25 mouse cellular contexts compared by ENCODE assay signal in genomic region chr17:26843696-26844236, GRCm38 (mm10). TPM values are rescaled to one million over a fixed set of nuclear protein-coding genes. Genes with fewer than 3 reads are reported as not detected.
DNase-seq lines count a peak whose midpoint lies in the region; ATAC-seq and TF ChIP-seq lines count a peak whose summit lies in the region.
"Had no signal": no experiment of that assay in that cellular context is flagged by ENCODE, and none has a peak within 500 bp of the region (broad histone marks: within the 10 kb centered on the region; RNA-seq: fewer than 3 reads in every experiment).

No protein-coding gene starts in this region.

- no peaks in the 10 kb centered on the region for H3K4me1 ChIP-seq in forebrain, postnatal 0 days (ENCODE audit: insufficient read depth)
- H3K4me1 ChIP-seq in forebrain, embryonic 12.5 days = peaks cover 13% of the 10 kb centered on the region
- 0 out of 2 replicates have a peak, but pooled peaks cover 3% of the 10 kb centered on the region for H3K4me1 ChIP-seq in lung, embryonic 14.5 days (ENCODE audit: insufficient read depth)
- no peaks in the 10 kb centered on the region; the same call in 1 of the 2 replicates for H3K4me1 ChIP-seq in lung, postnatal 0 days (ENCODE audit: insufficient read depth, low read depth, low read length)
- peaks cover 25% of the 10 kb centered on the region for H3K4me1 ChIP-seq in embryonic facial prominence, embryonic 10.5 days
- H3K4me1 ChIP-seq in heart, embryonic 15.5 days (replicated peaks) = peaks cover 10% of the 10 kb centered on the region
- H3K4me1 ChIP-seq: liver, embryonic 12.5 days had no signal

- no peak overlapping the region for H3K27ac ChIP-seq in forebrain, postnatal 0 days (ENCODE audit: low read depth, low read length)
- H3K27ac ChIP-seq in forebrain, embryonic 12.5 days = no peak overlapping the region
- no peak overlapping the region for H3K27ac ChIP-seq in lung, embryonic 14.5 days (ENCODE audit: low read depth)
- H3K27ac ChIP-seq in lung, postnatal 0 days (ENCODE audit: low read length) = no peak overlapping the region
- H3K27ac ChIP-seq in embryonic facial prominence, embryonic 10.5 days (replicated peaks) = no peak overlapping the region
- H3K27ac ChIP-seq in heart, embryonic 15.5 days = peak overlapping the region; percentile 86
- H3K27ac ChIP-seq: embryonic facial prominence, embryonic 15.5 days; forebrain, embryonic 15.5 days; hindbrain, embryonic 13.5 days; kidney, postnatal 0 days; layer of hippocampus, adult 2 months; liver, embryonic 12.5 days; neural tube, embryonic 13.5 days had no signal

- TF ChIP-seq CTCF in forebrain, postnatal 0 days (IDR thresholded peaks at IDR 0.05; ENCODE audit: low read depth) = no peak
- TF ChIP-seq CTCF in lung, embryonic 14.5 days (IDR thresholded peaks at IDR 0.05; ENCODE audit: low read depth) = no peak
- no peak for TF ChIP-seq CTCF in lung, postnatal 0 days (IDR thresholded peaks at IDR 0.05)

- ATAC-seq in forebrain, postnatal 0 days = no peak
- ATAC-seq in forebrain, embryonic 12.5 days (ENCODE audit: low FRiP score) = no peak
- ATAC-seq in lung, embryonic 14.5 days (ENCODE audit: insufficient read depth) = no peak
- no peak for ATAC-seq in lung, postnatal 0 days
- no peak for ATAC-seq in heart, embryonic 15.5 days (replicated peaks; ENCODE audit: insufficient number of reproducible peaks, insufficient read depth, low FRiP score, low read depth)
- ATAC-seq: forebrain, embryonic 15.5 days; intestine, embryonic 16.5 days; liver, embryonic 12.5 days had no signal

- no peak overlapping the region for H3K4me3 ChIP-seq in forebrain, postnatal 0 days (ENCODE audit: low read depth, low read length)
- no peak overlapping the region for H3K4me3 ChIP-seq in forebrain, embryonic 12.5 days (replicated peaks)
- H3K4me3 ChIP-seq in lung, embryonic 14.5 days (ENCODE audit: low read depth, low read length) = peak overlapping the region; percentile 13; the same call in 1 of the 2 replicates
- no peak overlapping the region for H3K4me3 ChIP-seq in lung, postnatal 0 days (ENCODE audit: low read depth, low read length)
- H3K4me3 ChIP-seq in embryonic facial prominence, embryonic 10.5 days = no peak overlapping the region
- H3K4me3 ChIP-seq in heart, embryonic 15.5 days = peak overlapping the region; percentile 73
- H3K4me3 ChIP-seq: forebrain, embryonic 15.5 days; hindbrain, embryonic 13.5 days; layer of hippocampus, adult 2 months; liver, embryonic 12.5 days; neural tube, embryonic 13.5 days had no signal

- peaks cover 86% of the 10 kb centered on the region for H3K27me3 ChIP-seq in forebrain, postnatal 0 days (ENCODE audit: insufficient read depth, low read length)
- H3K27me3 ChIP-seq in forebrain, embryonic 12.5 days = peaks cover 93% of the 10 kb centered on the region
- peaks cover 94% of the 10 kb centered on the region for H3K27me3 ChIP-seq in lung, embryonic 14.5 days (ENCODE audit: insufficient read depth, low read length)
- peaks cover 78% of the 10 kb centered on the region for H3K27me3 ChIP-seq in lung, postnatal 0 days (replicated peaks; ENCODE audit: insufficient read depth, low read length)
- peaks cover 99% of the 10 kb centered on the region for H3K27me3 ChIP-seq in embryonic facial prominence, embryonic 10.5 days (replicated peaks; ENCODE audit: low read depth, poor library complexity, severe bottlenecking)
- peaks cover 74% of the 10 kb centered on the region for H3K27me3 ChIP-seq in heart, embryonic 15.5 days

- H3K9me3 ChIP-seq in forebrain, postnatal 0 days (ENCODE audit: low read length) = no peaks in the 10 kb centered on the region
- no peaks in the 10 kb centered on the region for H3K9me3 ChIP-seq in forebrain, embryonic 12.5 days
- H3K9me3 ChIP-seq in lung, embryonic 14.5 days (ENCODE audit: low read depth, low read length) = no peaks in the 10 kb centered on the region
- no peaks in the 10 kb centered on the region for H3K9me3 ChIP-seq in lung, postnatal 0 days (ENCODE audit: low read length)
- no peaks in the 10 kb centered on the region for H3K9me3 ChIP-seq in embryonic facial prominence, embryonic 10.5 days
- H3K9me3 ChIP-seq in heart, embryonic 15.5 days (replicated peaks) = no peaks in the 10 kb centered on the region
- H3K9me3 ChIP-seq: embryonic facial prominence, embryonic 15.5 days; forebrain, embryonic 15.5 days; hindbrain, embryonic 13.5 days; liver, embryonic 12.5 days; megakaryocyte, embryonic 14.5 days; neural tube, embryonic 13.5 days had no signal

- H3K9ac ChIP-seq in forebrain, postnatal 0 days = no peak overlapping the region
- no peak overlapping the region for H3K9ac ChIP-seq in forebrain, embryonic 12.5 days
- no peak overlapping the region for H3K9ac ChIP-seq in lung, embryonic 14.5 days
- no peak overlapping the region for H3K9ac ChIP-seq in lung, postnatal 0 days (replicated peaks; ENCODE audit: low read depth)
- peak overlapping the region; percentile 71 for H3K9ac ChIP-seq in heart, embryonic 15.5 days
- H3K9ac ChIP-seq: embryonic facial prominence, embryonic 15.5 days; forebrain, embryonic 15.5 days; hindbrain, embryonic 13.5 days; liver, embryonic 12.5 days; neural tube, embryonic 13.5 days had no signal

- TF ChIP-seq EP300 in lung, postnatal 0 days (IDR thresholded peaks at IDR 0.05) = no peak

- DNase-seq in forebrain, postnatal 0 days = peak; percentile 64
- DNase-seq in lung, embryonic 14.5 days = no peak
- DNase-seq in lung, postnatal 0 days (ENCODE audit: low spot score) = no peak
- peak; percentile 37 for DNase-seq in embryonic facial prominence, embryonic 10.5 days (ENCODE audit: low spot score)
- no peak for DNase-seq in adrenal gland, postnatal 10 days
- no peak for DNase-seq in right cerebral cortex, postnatal 25 days
- DNase-seq: adrenal gland, adult 8-10 months; cerebellum, adult 11-12 months; right cerebral cortex, postnatal 4 days had no signal

- 2% methylated on average over 7 of the region's 7 CpGs for WGBS in forebrain, postnatal 0 days
- whole genome bisulfite sequencing in forebrain, embryonic 12.5 days = under 1% methylated on average over 7 of the region's 7 CpGs
- WGBS in lung, embryonic 14.5 days = 0% methylated on average over 7 of the region's 7 CpGs
- WGBS in lung, postnatal 0 days = 2% methylated on average over 7 of the region's 7 CpGs
- 1% methylated on average over 7 of the region's 7 CpGs for WGBS in embryonic facial prominence, embryonic 10.5 days
- 4% methylated on average over 7 of the region's 7 CpGs for WGBS in heart, embryonic 15.5 days

- H3K4me2 ChIP-seq in forebrain, postnatal 0 days (ENCODE audit: low read depth) = no peak overlapping the region
- H3K4me2 ChIP-seq in forebrain, embryonic 12.5 days = no peak overlapping the region
- peak overlapping the region; percentile 43 for H3K4me2 ChIP-seq in lung, embryonic 14.5 days
- no peak overlapping the region for H3K4me2 ChIP-seq in lung, postnatal 0 days (replicated peaks; ENCODE audit: low read depth, low read length)
- H3K4me2 ChIP-seq in heart, embryonic 15.5 days = peak overlapping the region; percentile 69
- H3K4me2 ChIP-seq: forebrain, embryonic 15.5 days; hindbrain, embryonic 13.5 days; neural tube, embryonic 13.5 days had no signal

- no peaks in the 10 kb centered on the region for H3K36me3 ChIP-seq in forebrain, postnatal 0 days (ENCODE audit: insufficient read depth)
- no peaks in the 10 kb centered on the region for H3K36me3 ChIP-seq in forebrain, embryonic 12.5 days (replicated peaks)
- H3K36me3 ChIP-seq in lung, embryonic 14.5 days (ENCODE audit: insufficient read depth) = no peaks in the 10 kb centered on the region
- H3K36me3 ChIP-seq in lung, postnatal 0 days (ENCODE audit: insufficient read depth, low read length) = no peaks in the 10 kb centered on the region
- H3K36me3 ChIP-seq in embryonic facial prominence, embryonic 10.5 days (replicated peaks) = no peaks in the 10 kb centered on the region
- H3K36me3 ChIP-seq in heart, embryonic 15.5 days = no peaks in the 10 kb centered on the region
- H3K36me3 ChIP-seq: embryonic facial prominence, embryonic 15.5 days; forebrain, embryonic 15.5 days; hindbrain, embryonic 13.5 days; liver, embryonic 12.5 days; neural tube, embryonic 13.5 days had no signal

RNA-seq across cellular contexts. Expression of gene Nkx2-5, which starts 1.0 kb away (rescaled TPM):
- total RNA-seq in forebrain, postnatal 0 days (2014; rRNA removed) = 0.14 TPM in 1 of 2 replicates, not detected in the other
- not detected in 2 replicates for polyA plus RNA-seq in forebrain, postnatal 0 days (2015; fragmentation: Nextera tagmentation; extraction: Ambion mirVana)
- not detected in 2 replicates for polyA plus RNA-seq in forebrain, embryonic 12.5 days (2016; fragmentation: Nextera tagmentation; extraction: Ambion mirVana)
- polyA plus RNA-seq in lung, embryonic 14.5 days (2014; fragmentation: Nextera tagmentation; extraction: Ambion mirVana) = 0.24 and 1.6 TPM in 2 replicates
- polyA plus RNA-seq in lung, postnatal 0 days (2015; fragmentation: Nextera tagmentation; extraction: Ambion mirVana) = 0.38 and 1.2 TPM in 2 replicates
- polyA plus RNA-seq in embryonic facial prominence, embryonic 10.5 days (2016; fragmentation: Nextera tagmentation; extraction: Ambion mirVana) = 0.48 and 0.75 TPM in 2 replicates
- 131 and 147 TPM in 2 replicates for polyA plus RNA-seq in heart, embryonic 15.5 days (2015; fragmentation: Nextera tagmentation; extraction: Ambion mirVana)
- total RNA-seq in adrenal gland, postnatal 10 days (2021) = not detected
- total RNA-seq: adrenal gland, adult 8-10 months; layer of hippocampus, adult 2 months; left cerebral cortex, postnatal 36 days; monocyte, adult 5-6 weeks had no signal
- polyA plus RNA-seq: brain, embryonic 14.5 days; forebrain, embryonic 15.5 days; gonadal fat pad, adult 2 months; kidney, postnatal 0 days; thymus, postnatal 0 days had no signal

Comparison
In these comparisons a context has a peak if more than half of its experiments do, and no peak if none do; other contexts are left out.
1. H3K4me2 ChIP-seq: peak in lung, embryonic 14.5 days (single experiment) and heart, embryonic 15.5 days (single experiment); none in forebrain, postnatal 0 days (single experiment), forebrain, embryonic 12.5 days (single experiment) and lung, postnatal 0 days (single experiment).
2. H3K4me3 ChIP-seq: peak in lung, embryonic 14.5 days (single experiment) and heart, embryonic 15.5 days (single experiment); none in forebrain, postnatal 0 days (single experiment), forebrain, embryonic 12.5 days (single experiment), lung, postnatal 0 days (single experiment) and embryonic facial prominence, embryonic 10.5 days (single experiment).
3. DNase-seq: peak in forebrain, postnatal 0 days (single experiment) and embryonic facial prominence, embryonic 10.5 days (single experiment); none in lung, embryonic 14.5 days (single experiment), lung, postnatal 0 days (single experiment), adrenal gland, postnatal 10 days (single experiment) and right cerebral cortex, postnatal 25 days (single experiment).
4. RNA of gene Nkx2-5, which starts 1.0 kb away (polyA plus RNA-seq): 131 to 147 TPM in heart, embryonic 15.5 days; 0.48 to 0.75 TPM in embryonic facial prominence, embryonic 10.5 days, 0.38 to 1.2 TPM in lung, postnatal 0 days, 0.24 to 1.6 TPM in lung, embryonic 14.5 days, not detected in forebrain, embryonic 12.5 days and not detected in forebrain, postnatal 0 days; every median in the first group is over 10 times any median in the second.